Mouse (Mus musculus) heart, postnatal 0 days (tissue): ENCODE measurements around the gene Rcan1. TPM values are rescaled to one million over a fixed set of nuclear protein-coding genes. Genes with fewer than 3 reads are reported as not detected.

Source experiments
- ATAC-seq: fragments of 200-750 bp; cut with Nextera tagmentation; 2 replicates; pipeline ENCODE4 v1.8.0; 2017; ENCODE audit warnings: low read depth, moderate number of reproducible peaks, moderate library complexity; ENCODE audit not compliant: insufficient read depth
- DNase-seq: peaks from one replicate; pipeline ENCODE4 v3.0.0-alpha.2; 2016; ENCODE audit warnings: low spot score
- H3K27ac ChIP-seq: fragments of 300-500 bp; sonication (generic); 2 replicates; pipeline ENCODE4 v1.5.1; 2014; ENCODE audit warnings: low read depth, mild to moderate bottlenecking
- H3K27me3 ChIP-seq: fragments of 300-500 bp; sonication (generic); 2 replicates; pipeline ENCODE4 v1.6.1; 2014; ENCODE audit warnings: low read length, mixed read lengths; ENCODE audit not compliant: control insufficient read depth, insufficient read depth
- H3K36me3 ChIP-seq: fragments of 300-500 bp; sonication (generic); replicated peaks from 2 replicates; pipeline ENCODE4 v1.6.1; 2014; ENCODE audit warnings: low read length, mixed read lengths; ENCODE audit not compliant: control insufficient read depth, insufficient read depth
- H3K4me1 ChIP-seq: fragments of 300-500 bp; sonication (generic); 2 replicates; pipeline ENCODE4 v1.6.1; 2014; ENCODE audit warnings: antibody characterized with exemption; ENCODE audit not compliant: control insufficient read depth, insufficient read depth
- H3K4me2 ChIP-seq: fragments of 300-500 bp; sonication (generic); 2 replicates; pipeline ENCODE4 v1.6.1; 2014; ENCODE audit warnings: low read depth, mild to moderate bottlenecking, low read length, moderate library complexity
- H3K4me3 ChIP-seq: fragments of 300-500 bp; sonication (generic); 2 replicates; pipeline ENCODE4 v1.5.1; 2014; ENCODE audit warnings: low read depth, low read length
- H3K9ac ChIP-seq: fragments of 300-500 bp; sonication (generic); replicated peaks from 2 replicates; pipeline ENCODE4 v1.6.1; 2014; ENCODE audit warnings: low read depth, low read length, mixed read lengths
- H3K9me3 ChIP-seq: fragments of 300-500 bp; sonication (generic); replicated peaks from 2 replicates; pipeline ENCODE4 v1.6.1; 2016; ENCODE audit warnings: low read length; ENCODE audit not compliant: control insufficient read depth
- CTCF ChIP-seq: IDR thresholded peaks from 2 replicates; pipeline ENCODE4 v1.5.1; 2016; ENCODE audit warnings: antibody characterized with exemption, control low read depth, low read depth
- EP300 ChIP-seq: IDR thresholded peaks from 2 replicates; pipeline ENCODE4 v1.6.1; 2016; ENCODE audit warnings: antibody characterized with exemption, low read depth
- WGBS: fragments of 180-500 bp; shearing (Covaris S2); extraction: QIAGEN DNeasy Blood & Tissue Kit; methylation state at CpG from one replicate; pipeline ENCODE4 v1.1.7; 2014; 5-methylcytosine and 5-hydroxymethylcytosine counted together
- polyA plus RNA-seq: library from polyadenylated mRNA; unstranded; fragments of >200 nt; fragmentation: Nextera tagmentation; extraction: Ambion mirVana; gene quantifications from 2 replicates; pipeline ENCODE4 v1.2.1, GENCODE M21; 2015
- total RNA-seq: library from RNA; depleted of rRNA; stranded (reverse); fragments of >200 nt; gene quantifications from 2 replicates; pipeline ENCODE4 v1.2.3, GENCODE M21; 2014; ENCODE audit warnings: low replicate concordance

Rcan1 gene
- total and polyA plus RNA-seq, 2 experiments from 2014 or later, result 64.6 to 83.7 TPM

DNA sequence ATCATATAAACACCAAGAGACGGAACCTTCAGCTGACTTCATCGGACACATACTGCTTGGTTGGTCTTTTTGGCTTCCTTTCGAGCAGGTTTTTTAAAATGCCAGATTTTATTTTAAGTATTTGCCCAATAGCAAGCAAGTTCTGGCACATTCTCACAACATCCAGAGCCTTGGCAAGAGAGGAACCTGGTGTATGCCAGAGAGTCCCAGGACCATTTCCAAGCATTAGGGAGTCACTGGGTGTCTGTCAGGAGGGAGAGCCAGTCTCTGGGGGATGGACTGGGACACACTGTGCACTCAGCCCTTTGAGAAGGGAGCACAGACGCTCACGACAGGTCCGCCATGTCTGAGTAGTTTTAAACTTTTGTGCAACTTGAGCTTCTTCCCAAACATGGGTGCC, 93.7 kb downstream of the Rcan1 start:
- H3K9ac ChIP-seq, result no peak overlapping the region
- H3K36me3 ChIP-seq, result no peaks in the 10 kb centered on the region
- H3K27me3 ChIP-seq, result no peaks in the 10 kb centered on the region
- no peak overlapping the region for H3K4me3 ChIP-seq
- H3K4me1 ChIP-seq, result 0 out of 2 replicates have a peak, but pooled peaks cover 3% of the 10 kb centered on the region
- no peak for TF ChIP-seq CTCF
- TF ChIP-seq EP300, result no peak
- H3K9me3 ChIP-seq, result no peaks in the 10 kb centered on the region
- no peak overlapping the region for H3K4me2 ChIP-seq
- WGBS, result 90% methylated on average over 6 of the region's 6 CpGs
- no peak for DNase-seq
- H3K27ac ChIP-seq, result no peak overlapping the region
- no peak for ATAC-seq

DNA sequence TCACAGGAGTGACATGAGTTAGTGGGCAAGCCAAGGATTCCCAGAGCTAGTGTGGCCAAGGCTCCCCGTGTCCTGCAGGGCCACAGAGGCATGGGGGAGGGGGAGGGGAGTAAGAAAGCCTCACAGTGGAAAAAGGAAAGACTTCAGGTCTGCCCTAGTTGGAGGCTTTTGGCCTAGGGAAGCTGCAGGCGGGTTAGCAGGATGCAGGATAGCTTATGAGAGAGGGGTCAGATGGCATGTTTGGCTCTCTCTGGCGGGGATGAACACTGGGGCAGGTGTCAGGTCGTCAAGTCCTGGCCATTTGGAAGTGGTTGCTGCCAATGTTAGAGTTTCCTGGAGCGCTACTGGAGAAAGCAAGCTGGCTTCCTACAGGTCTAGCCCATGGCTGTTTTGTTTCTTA, 99.0 kb downstream of the Rcan1 start:
- Histone ChIP-seq H3K9me3 (no peaks in the 10 kb centered on the region), H3K36me3 (no peaks in the 10 kb centered on the region), H3K4me1 (peaks cover 17% of the 10 kb centered on the region; the same call in 1 of the 2 replicates), H3K27ac (no peak overlapping the region), H3K27me3 (no peaks in the 10 kb centered on the region), H3K9ac (no peak overlapping the region), H3K4me3 (no peak overlapping the region), H3K4me2 (no peak overlapping the region)
- ATAC-seq (no peak), DNase-seq (no peak)
- TF ChIP-seq EP300, result no peak
- TF ChIP-seq CTCF, result no peak
- WGBS, result 50% methylated on average over 5 of the region's 5 CpGs

DNA sequence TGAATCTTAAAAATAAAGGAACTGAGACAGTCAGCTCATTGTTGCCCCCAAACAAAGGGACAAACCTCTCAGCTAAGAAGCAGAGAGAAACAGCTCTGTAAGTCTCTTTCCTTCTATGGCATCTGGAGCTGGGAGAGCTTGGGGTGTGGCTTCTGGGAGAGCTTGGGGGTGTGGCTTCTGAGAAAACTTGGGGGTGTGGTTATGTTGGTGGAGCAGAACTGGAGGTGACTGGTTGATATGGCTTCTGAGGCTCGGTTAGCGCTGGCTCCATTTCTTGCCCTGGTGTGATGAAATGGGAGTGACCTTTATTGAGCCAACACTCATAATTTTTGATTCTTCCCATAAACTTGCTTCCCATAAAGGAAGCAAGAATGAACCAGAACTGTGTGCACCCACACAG, 101.4 kb downstream of the Rcan1 start:
- Histone ChIP-seq H3K4me1 (peaks cover 17% of the 10 kb centered on the region; the same call in 1 of the 2 replicates), H3K9ac (no peak overlapping the region), H3K4me3 (no peak overlapping the region), H3K27me3 (no peaks in the 10 kb centered on the region), H3K36me3 (no peaks in the 10 kb centered on the region), H3K4me2 (no peak overlapping the region), H3K9me3 (no peaks in the 10 kb centered on the region), H3K27ac (peak overlapping the region; percentile 47; the same call in 1 of the 2 replicates)
- WGBS, result 32% methylated on average over 2 of the region's 2 CpGs
- TF ChIP-seq EP300, result no peak
- ATAC-seq (peak; percentile 77), DNase-seq (peak; percentile 74)

DNA sequence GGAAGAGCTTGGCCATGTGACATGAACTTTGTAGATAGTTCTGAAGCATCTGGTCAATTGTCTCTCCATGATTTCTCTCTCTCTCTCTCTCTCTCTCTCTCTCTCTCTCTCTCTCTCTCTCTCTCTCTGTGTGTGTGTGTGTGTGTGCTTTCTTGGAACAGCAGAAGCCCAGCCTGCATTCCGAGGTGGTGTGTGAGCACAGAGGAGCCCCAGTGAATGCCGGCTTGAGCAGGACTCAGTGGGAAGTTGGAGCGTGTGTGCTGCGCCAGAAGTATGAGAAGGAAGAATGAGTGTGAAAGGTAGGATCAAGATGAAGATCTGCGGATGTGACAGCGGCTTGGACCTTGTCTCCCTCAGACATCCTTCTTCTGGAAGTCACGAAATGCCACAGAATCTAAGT, 105.2 kb downstream of the Rcan1 start:
- no peaks in the 10 kb centered on the region for H3K9me3 ChIP-seq
- H3K36me3 ChIP-seq, result no peaks in the 10 kb centered on the region
- no peak overlapping the region for H3K27ac ChIP-seq
- no peaks in the 10 kb centered on the region for H3K27me3 ChIP-seq
- WGBS, result 46% methylated on average over 7 of the region's 7 CpGs
- TF ChIP-seq CTCF (no peak), EP300 (no peak)
- no peak for ATAC-seq
- no peak overlapping the region for H3K4me2 ChIP-seq
- H3K4me3 ChIP-seq, result no peak overlapping the region
- H3K9ac ChIP-seq, result no peak overlapping the region
- H3K4me1 ChIP-seq, result peaks cover 7% of the 10 kb centered on the region; the same call in 1 of the 2 replicates
- no peak for DNase-seq

DNA sequence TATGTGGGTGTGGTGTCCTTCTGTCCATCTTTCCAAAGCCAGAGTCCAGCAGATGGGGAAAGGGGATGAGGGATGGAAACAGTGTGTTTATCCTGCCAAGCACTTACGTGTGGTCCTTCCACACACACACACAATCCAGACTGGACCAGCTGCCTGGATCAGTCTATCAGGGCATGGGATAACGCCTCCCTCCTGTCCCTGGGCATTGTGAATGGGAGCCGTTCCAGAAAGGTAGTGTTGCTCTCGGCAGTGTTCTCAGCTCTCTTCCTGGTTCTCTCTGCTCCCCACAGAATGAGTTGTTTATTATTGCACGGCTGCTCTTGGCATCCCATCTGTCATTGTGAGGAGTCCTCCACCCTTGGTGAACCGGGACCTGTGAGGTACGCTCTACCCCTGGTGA, 110.0 kb downstream of the Rcan1 start:
- Histone ChIP-seq H3K4me1 (peaks cover 27% of the 10 kb centered on the region), H3K9ac (no peak overlapping the region), H3K27ac (no peak overlapping the region), H3K27me3 (no peaks in the 10 kb centered on the region), H3K36me3 (no peaks in the 10 kb centered on the region), H3K4me3 (no peak overlapping the region), H3K9me3 (no peaks in the 10 kb centered on the region), H3K4me2 (no peak overlapping the region)
- DNase-seq (no peak), ATAC-seq (no peak)
- 71% methylated on average over 7 of the region's 7 CpGs for WGBS
- no peak for TF ChIP-seq EP300

DNA sequence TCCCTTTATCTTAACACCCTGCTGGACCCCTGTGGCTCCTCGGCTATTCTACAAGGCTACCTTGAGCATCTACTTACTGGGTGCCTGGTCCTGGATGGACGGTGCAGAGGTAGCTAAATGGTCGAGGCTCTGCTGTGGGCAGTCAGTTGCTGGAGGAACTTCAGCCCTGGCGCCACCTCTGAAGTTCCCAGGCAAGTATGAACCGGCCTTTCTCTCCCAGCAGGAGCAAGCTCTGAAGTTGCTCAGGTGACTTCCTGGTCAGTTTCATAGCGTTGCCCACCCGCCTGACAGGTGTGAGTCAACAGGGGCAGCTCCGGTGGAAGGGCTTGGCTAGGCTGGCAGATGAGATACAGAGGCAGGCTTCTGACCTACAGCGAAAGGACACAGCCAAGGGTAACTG, 111.4 kb downstream of the Rcan1 start, which contains the start of gene Kcne1:
Kcne1 (minus strand) TSS at position 240 of the 400 bp plus-strand sequence.
- Histone ChIP-seq H3K9me3 (no peaks in the 10 kb centered on the region), H3K36me3 (no peaks in the 10 kb centered on the region), H3K27me3 (no peaks in the 10 kb centered on the region), H3K9ac (peak within 1 kb of the TSS; percentile 55), H3K4me1 (peaks cover 40% of the 10 kb centered on the region), H3K4me3 (peak within 1 kb of the TSS; percentile 37), H3K4me2 (peak within 1 kb of the TSS; percentile 63), H3K27ac (peak within 1 kb of the TSS; percentile 92)
- 41% methylated on average over 9 of the region's 9 CpGs for WGBS
- DNase-seq, result no peak
- no peak for ATAC-seq
- no peak for TF ChIP-seq EP300
- no peak for TF ChIP-seq CTCF
